In genomic region chr4:120369156-120369555, GRCm38 (mm10) we compare ENCODE assay signal across 7 mouse cellular contexts. TPM values are rescaled to one million over a fixed set of nuclear protein-coding genes. Genes with fewer than 3 reads are reported as not detected.
DNase-seq lines count a peak whose midpoint lies in the region; ATAC-seq lines count a peak whose summit lies in the region.

No protein-coding gene starts in this region.

- intact Hi-C loops in heart, postnatal 14 days (cut with DNase I), result no loop called here

- H3K4me3 ChIP-seq in midbrain, embryonic 10.5 days, result no peak overlapping the region
- H3K4me3 ChIP-seq in midbrain, embryonic 15.5 days, result no peak overlapping the region
- H3K4me3 ChIP-seq in forebrain, embryonic 14.5 days (ENCODE audit: low read depth, low read length), result no peak overlapping the region

- peak overlapping the region; percentile 70 for H3K27ac ChIP-seq in midbrain, embryonic 10.5 days (replicated peaks)
- H3K27ac ChIP-seq in midbrain, embryonic 15.5 days, result no peak overlapping the region
- no peak overlapping the region for H3K27ac ChIP-seq in forebrain, embryonic 14.5 days (ENCODE audit: low read depth, low read length)

- no peak for DNase-seq in midbrain, embryonic 10.5 days (ENCODE audit: low spot score)
- peak; percentile 58 for DNase-seq in forebrain, embryonic 14.5 days (ENCODE audit: low spot score)
- peak; percentile 31 to 63 for DNase-seq in heart, postnatal 14 days
- peak; percentile 22 for DNase-seq in retina, embryonic 14.5 days (ENCODE audit: low spot score)
- DNase-seq in layer of hippocampus, adult 9-10 months (ENCODE audit: low spot score), result no peak
- no peak for DNase-seq in embryo, embryonic 10 days (ENCODE audit: low spot score)

- H3K9ac ChIP-seq in midbrain, embryonic 15.5 days, result no peak overlapping the region
- no peak overlapping the region for H3K9ac ChIP-seq in forebrain, embryonic 14.5 days (ENCODE audit: low read length)

- H3K27me3 ChIP-seq in midbrain, embryonic 10.5 days (ENCODE audit: low read depth, poor library complexity, severe bottlenecking), result peaks cover 50% of the 10 kb centered on the region
- no peaks in the 10 kb centered on the region for H3K27me3 ChIP-seq in midbrain, embryonic 15.5 days (replicated peaks)
- H3K27me3 ChIP-seq in forebrain, embryonic 14.5 days (replicated peaks; ENCODE audit: control insufficient read depth, insufficient read depth, low read length), result no peaks in the 10 kb centered on the region; the same call in 1 of the 2 replicates

- H3K4me2 ChIP-seq in midbrain, embryonic 15.5 days, result no peak overlapping the region
- H3K4me2 ChIP-seq in forebrain, embryonic 14.5 days (ENCODE audit: low read length), result no peak overlapping the region; the same call in 1 of the 2 replicates

- ATAC-seq in midbrain, embryonic 15.5 days (replicated peaks), result no peak
- no peak for ATAC-seq in forebrain, embryonic 14.5 days

- no peaks in the 10 kb centered on the region for H3K9me3 ChIP-seq in midbrain, embryonic 10.5 days (replicated peaks)
- no peaks in the 10 kb centered on the region for H3K9me3 ChIP-seq in midbrain, embryonic 15.5 days
- no peaks in the 10 kb centered on the region for H3K9me3 ChIP-seq in forebrain, embryonic 14.5 days (replicated peaks; ENCODE audit: control insufficient read depth, low read length)

- H3K36me3 ChIP-seq in midbrain, embryonic 10.5 days, result no peaks in the 10 kb centered on the region
- H3K36me3 ChIP-seq in midbrain, embryonic 15.5 days (replicated peaks), result no peaks in the 10 kb centered on the region
- H3K36me3 ChIP-seq in forebrain, embryonic 14.5 days (ENCODE audit: control insufficient read depth, insufficient read depth, low read length), result no peaks in the 10 kb centered on the region

- 35% methylated on average over 2 of the region's 2 CpGs for WGBS in midbrain, embryonic 10.5 days
- WGBS in midbrain, embryonic 15.5 days, result 26% methylated on average over 2 of the region's 2 CpGs
- WGBS in forebrain, embryonic 14.5 days, result 22% methylated on average over 2 of the region's 2 CpGs

- peaks cover 60% of the 10 kb centered on the region for H3K4me1 ChIP-seq in midbrain, embryonic 10.5 days
- peaks cover 52% of the 10 kb centered on the region for H3K4me1 ChIP-seq in midbrain, embryonic 15.5 days
- peaks cover 35% of the 10 kb centered on the region for H3K4me1 ChIP-seq in forebrain, embryonic 14.5 days (ENCODE audit: control insufficient read depth, insufficient read depth, low read length)

RNA-seq across cellular contexts. Expression of gene Scmh1, which starts 35.9 kb away (rescaled TPM):
- 36.8 and 46.9 TPM in 2 replicates for polyA plus RNA-seq in midbrain, embryonic 10.5 days (2016; fragmentation: Nextera tagmentation; extraction: Ambion mirVana)
- polyA plus RNA-seq in midbrain, embryonic 15.5 days (2015; fragmentation: Nextera tagmentation; extraction: Ambion mirVana), result 98.0 and 106 TPM in 2 replicates
- polyA plus RNA-seq in forebrain, embryonic 14.5 days (2014; fragmentation: Nextera tagmentation; extraction: Ambion mirVana), result 38.8 and 55.8 TPM in 2 replicates
- total RNA-seq in heart, postnatal 14 days (2021), result 10 to 100 TPM; 54.0 to 61.7 TPM

Comparison
In these comparisons a context has a peak if more than half of its experiments do, and no peak if none do; other contexts are left out.
1. DNase-seq: peak in forebrain, embryonic 14.5 days (single experiment), heart, postnatal 14 days (2 of 2) and retina, embryonic 14.5 days (single experiment); none in midbrain, embryonic 10.5 days (single experiment), layer of hippocampus, adult 9-10 months (single experiment) and embryo, embryonic 10 days (single experiment).